ENCODE assay signal across 19 mouse cellular contexts in the genomic region with DNA sequence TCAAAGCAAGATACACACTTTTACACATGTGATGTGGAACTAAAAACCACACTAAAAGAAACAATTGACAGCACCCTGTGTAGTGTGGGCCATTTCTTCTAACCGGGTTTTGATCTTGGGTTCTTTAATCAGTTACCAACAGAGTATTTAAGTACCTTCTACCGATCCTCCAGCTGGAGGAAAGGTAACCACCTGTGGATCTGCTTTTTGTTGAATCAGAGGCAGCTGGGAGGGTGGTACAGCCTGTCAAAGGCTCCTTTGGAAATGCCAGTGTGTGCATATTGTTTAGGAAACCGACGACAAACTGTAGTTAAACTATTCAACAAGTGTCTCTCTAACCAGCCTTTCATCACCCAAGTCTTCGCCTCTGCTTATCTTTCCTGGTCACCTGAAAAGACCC. TPM values are rescaled to one million over a fixed set of nuclear protein-coding genes. Genes with fewer than 3 reads are reported as not detected.
DNase-seq lines count a peak whose midpoint lies in the region; ATAC-seq and TF ChIP-seq lines count a peak whose summit lies in the region.
"Had no signal": no experiment of that assay in that cellular context is flagged by ENCODE, and none has a peak within 500 bp of the region (broad histone marks: within the 10 kb centered on the region; RNA-seq: fewer than 3 reads in every experiment).

No protein-coding gene starts in this region.

- H3K9ac ChIP-seq in forebrain, embryonic 12.5 days = no peak overlapping the region
- no peak overlapping the region for H3K9ac ChIP-seq in forebrain, embryonic 16.5 days (replicated peaks; ENCODE audit: low read depth, low read length)
- no peak overlapping the region for H3K9ac ChIP-seq in liver, embryonic 13.5 days
- no peak overlapping the region for H3K9ac ChIP-seq in liver, embryonic 11.5 days (ENCODE audit: low read depth, low read length)
- H3K9ac ChIP-seq in midbrain, embryonic 11.5 days (ENCODE audit: low read length) = no peak overlapping the region
- H3K9ac ChIP-seq in midbrain, postnatal 0 days (replicated peaks; ENCODE audit: low read length, poor library complexity, severe bottlenecking) = no peak overlapping the region
- H3K9ac ChIP-seq in limb, embryonic 13.5 days = no peak overlapping the region
- H3K9ac ChIP-seq: liver, embryonic 14.5 days; neural tube, embryonic 13.5 days had no signal

- DNase-seq in liver, embryonic 13.5 days = no peak
- no peak for DNase-seq in liver, embryonic 11.5 days (ENCODE audit: low spot score)
- peak; percentile 81 for DNase-seq in midbrain, embryonic 11.5 days (ENCODE audit: low spot score, missing footprints)
- DNase-seq in midbrain, postnatal 0 days (ENCODE audit: low spot score) = no peak
- no peak for DNase-seq in ovary, postnatal 14 days (ENCODE audit: low spot score)
- DNase-seq: adrenal gland, postnatal 14 days; cerebellum, adult 18-20 months; gastrocnemius, postnatal 36 days; heart, postnatal 14 days; kidney, postnatal 36 days; right cerebral cortex, postnatal 14 days; thymus, postnatal 4 days had no signal

- 10% methylated on average over 5 of the region's 5 CpGs for WGBS in forebrain, embryonic 12.5 days
- 7% methylated on average over 5 of the region's 5 CpGs for WGBS in forebrain, embryonic 16.5 days
- 44% methylated on average over 5 of the region's 5 CpGs for WGBS in liver, embryonic 13.5 days (ENCODE audit: insufficient replicate concordance)
- WGBS in liver, embryonic 11.5 days = 39% methylated on average over 5 of the region's 5 CpGs
- 14% methylated on average over 5 of the region's 5 CpGs for WGBS in midbrain, embryonic 11.5 days
- 15% methylated on average over 5 of the region's 5 CpGs for WGBS in midbrain, postnatal 0 days
- WGBS in limb, embryonic 13.5 days = 20% methylated on average over 5 of the region's 5 CpGs

- 0 out of 2 replicates have a peak overlapping the region, but pooled peaks have one; percentile 91 for H3K4me2 ChIP-seq in forebrain, embryonic 12.5 days
- no peak overlapping the region for H3K4me2 ChIP-seq in forebrain, embryonic 16.5 days (ENCODE audit: low read length)
- H3K4me2 ChIP-seq in liver, embryonic 13.5 days = 0 out of 2 replicates have a peak overlapping the region, but pooled peaks have one; percentile 10
- no peak overlapping the region for H3K4me2 ChIP-seq in liver, embryonic 11.5 days
- H3K4me2 ChIP-seq in midbrain, embryonic 11.5 days = no peak overlapping the region
- no peak overlapping the region for H3K4me2 ChIP-seq in midbrain, postnatal 0 days (ENCODE audit: low read depth, low read length, poor library complexity, severe bottlenecking)
- H3K4me2 ChIP-seq in limb, embryonic 13.5 days (replicated peaks) = peak overlapping the region; percentile 80; the same call in 1 of the 2 replicates

- TF ChIP-seq CTCF in midbrain, postnatal 0 days (IDR thresholded peaks at IDR 0.05) = no peak

- H3K4me1 ChIP-seq in forebrain, embryonic 12.5 days = peaks cover 37% of the 10 kb centered on the region
- H3K4me1 ChIP-seq in forebrain, embryonic 16.5 days (replicated peaks; ENCODE audit: control insufficient read depth, insufficient read depth, low read length) = peaks cover 23% of the 10 kb centered on the region
- peaks cover 10% of the 10 kb centered on the region for H3K4me1 ChIP-seq in liver, embryonic 13.5 days (replicated peaks)
- H3K4me1 ChIP-seq in liver, embryonic 11.5 days (replicated peaks; ENCODE audit: control insufficient read depth, insufficient read depth, low read length) = peaks cover 5% of the 10 kb centered on the region
- H3K4me1 ChIP-seq in midbrain, embryonic 11.5 days (ENCODE audit: control insufficient read depth, insufficient read depth, low read length) = peaks cover 22% of the 10 kb centered on the region
- 0 out of 2 replicates have a peak, but pooled peaks cover 2% of the 10 kb centered on the region for H3K4me1 ChIP-seq in midbrain, postnatal 0 days (ENCODE audit: insufficient read depth, low read length)
- peaks cover 28% of the 10 kb centered on the region for H3K4me1 ChIP-seq in limb, embryonic 13.5 days

- H3K36me3 ChIP-seq in forebrain, embryonic 12.5 days (replicated peaks) = no peaks in the 10 kb centered on the region
- H3K36me3 ChIP-seq in forebrain, embryonic 16.5 days (ENCODE audit: control insufficient read depth, insufficient read depth) = no peaks in the 10 kb centered on the region
- no peaks in the 10 kb centered on the region for H3K36me3 ChIP-seq in liver, embryonic 13.5 days
- H3K36me3 ChIP-seq in liver, embryonic 11.5 days (ENCODE audit: control insufficient read depth, insufficient read depth, low read length) = no peaks in the 10 kb centered on the region
- H3K36me3 ChIP-seq in midbrain, embryonic 11.5 days (ENCODE audit: control insufficient read depth, insufficient read depth, low read length) = no peaks in the 10 kb centered on the region
- no peaks in the 10 kb centered on the region for H3K36me3 ChIP-seq in midbrain, postnatal 0 days (ENCODE audit: insufficient read depth, low read length)
- peaks cover 6% of the 10 kb centered on the region; the same call in 1 of the 2 replicates for H3K36me3 ChIP-seq in limb, embryonic 13.5 days
- H3K36me3 ChIP-seq: neural tube, embryonic 13.5 days had no signal

- H3K9me3 ChIP-seq in forebrain, embryonic 12.5 days = no peaks in the 10 kb centered on the region
- no peaks in the 10 kb centered on the region for H3K9me3 ChIP-seq in forebrain, embryonic 16.5 days (ENCODE audit: control insufficient read depth, low read length)
- H3K9me3 ChIP-seq in liver, embryonic 13.5 days (replicated peaks) = no peaks in the 10 kb centered on the region
- no peaks in the 10 kb centered on the region for H3K9me3 ChIP-seq in liver, embryonic 11.5 days (ENCODE audit: control insufficient read depth, low read length)
- no peaks in the 10 kb centered on the region; the same call in 1 of the 2 replicates for H3K9me3 ChIP-seq in midbrain, embryonic 11.5 days (ENCODE audit: control insufficient read depth, low read length)
- no peaks in the 10 kb centered on the region for H3K9me3 ChIP-seq in midbrain, postnatal 0 days (ENCODE audit: low read length)
- peaks cover 10% of the 10 kb centered on the region for H3K9me3 ChIP-seq in limb, embryonic 13.5 days
- H3K9me3 ChIP-seq: neural tube, embryonic 13.5 days had no signal

- no peak for ATAC-seq in forebrain, embryonic 12.5 days (ENCODE audit: low FRiP score)
- ATAC-seq in forebrain, embryonic 16.5 days = no peak
- ATAC-seq in liver, embryonic 13.5 days (ENCODE audit: low read depth) = no peak
- no peak for ATAC-seq in liver, embryonic 11.5 days (replicated peaks; ENCODE audit: low FRiP score)
- ATAC-seq in midbrain, embryonic 11.5 days (ENCODE audit: low FRiP score) = no peak
- no peak for ATAC-seq in midbrain, postnatal 0 days (ENCODE audit: low FRiP score)
- ATAC-seq in limb, embryonic 13.5 days (ENCODE audit: low FRiP score, low read depth) = no peak
- ATAC-seq: intestine, postnatal 0 days had no signal

- no peak overlapping the region for H3K4me3 ChIP-seq in forebrain, embryonic 12.5 days (replicated peaks)
- H3K4me3 ChIP-seq in forebrain, embryonic 16.5 days (replicated peaks; ENCODE audit: low read length) = no peak overlapping the region
- no peak overlapping the region for H3K4me3 ChIP-seq in liver, embryonic 13.5 days (replicated peaks)
- no peak overlapping the region for H3K4me3 ChIP-seq in liver, embryonic 11.5 days (ENCODE audit: low read depth, low read length)
- no peak overlapping the region for H3K4me3 ChIP-seq in midbrain, embryonic 11.5 days (ENCODE audit: low read depth, low read length)
- H3K4me3 ChIP-seq in midbrain, postnatal 0 days (ENCODE audit: low read depth, low read length) = no peak overlapping the region
- no peak overlapping the region for H3K4me3 ChIP-seq in limb, embryonic 13.5 days

- no peak overlapping the region for H3K27ac ChIP-seq in forebrain, embryonic 12.5 days
- H3K27ac ChIP-seq in forebrain, embryonic 16.5 days (ENCODE audit: low read length) = no peak overlapping the region
- no peak overlapping the region for H3K27ac ChIP-seq in liver, embryonic 13.5 days
- no peak overlapping the region for H3K27ac ChIP-seq in liver, embryonic 11.5 days (ENCODE audit: low read depth, low read length)
- H3K27ac ChIP-seq in midbrain, embryonic 11.5 days (ENCODE audit: low read depth, low read length) = no peak overlapping the region
- no peak overlapping the region for H3K27ac ChIP-seq in midbrain, postnatal 0 days (ENCODE audit: low read depth, low read length)
- H3K27ac ChIP-seq in limb, embryonic 13.5 days = no peak overlapping the region
- H3K27ac ChIP-seq: hindbrain, embryonic 14.5 days; liver, embryonic 14.5 days had no signal

- H3K27me3 ChIP-seq in forebrain, embryonic 12.5 days = no peaks in the 10 kb centered on the region
- no peaks in the 10 kb centered on the region for H3K27me3 ChIP-seq in forebrain, embryonic 16.5 days (replicated peaks; ENCODE audit: control insufficient read depth, insufficient read depth, low read length)
- H3K27me3 ChIP-seq in liver, embryonic 13.5 days = peaks cover 29% of the 10 kb centered on the region
- H3K27me3 ChIP-seq in liver, embryonic 11.5 days (replicated peaks; ENCODE audit: control insufficient read depth, insufficient read depth, low read length) = no peaks in the 10 kb centered on the region; the same call in 1 of the 2 replicates
- no peaks in the 10 kb centered on the region for H3K27me3 ChIP-seq in midbrain, embryonic 11.5 days (ENCODE audit: control insufficient read depth, insufficient read depth, low read length)
- no peaks in the 10 kb centered on the region; the same call in 1 of the 2 replicates for H3K27me3 ChIP-seq in midbrain, postnatal 0 days (ENCODE audit: insufficient read depth, low read length)
- H3K27me3 ChIP-seq in limb, embryonic 13.5 days = no peaks in the 10 kb centered on the region
- H3K27me3 ChIP-seq: neural tube, embryonic 13.5 days had no signal

RNA-seq across cellular contexts. Expression of gene Rai14, which starts 1.5 kb away (rescaled TPM):
- polyA plus RNA-seq in forebrain, embryonic 12.5 days (2016; fragmentation: Nextera tagmentation; extraction: Ambion mirVana) = 55.1 and 59.8 TPM in 2 replicates
- polyA plus RNA-seq in forebrain, embryonic 16.5 days (2015; fragmentation: Nextera tagmentation; extraction: Ambion mirVana) = 33.3 and 40.0 TPM in 2 replicates
- polyA plus RNA-seq in liver, embryonic 13.5 days (2015; fragmentation: Nextera tagmentation; extraction: Ambion mirVana) = 4.3 and 5.2 TPM in 2 replicates
- 19.6 and 20.2 TPM in 2 replicates for polyA plus RNA-seq in liver, embryonic 11.5 days (2014; fragmentation: Nextera tagmentation; extraction: Ambion mirVana)
- 74.7 and 80.6 TPM in 2 replicates for polyA plus RNA-seq in midbrain, embryonic 11.5 days (2014; fragmentation: Nextera tagmentation; extraction: Ambion mirVana)
- total RNA-seq in midbrain, postnatal 0 days (2014; rRNA removed) = 9.0 TPM in 2 replicates
- 2.7 and 4.3 TPM in 2 replicates for polyA plus RNA-seq in midbrain, postnatal 0 days (2015; fragmentation: Nextera tagmentation; extraction: Ambion mirVana)
- polyA plus RNA-seq in limb, embryonic 13.5 days (2015; fragmentation: Nextera tagmentation; extraction: Ambion mirVana) = 61.5 and 63.7 TPM in 2 replicates

Comparison
In these comparisons a context has a peak if more than half of its experiments do, and no peak if none do; other contexts are left out.
1. H3K4me2 ChIP-seq: peak in forebrain, embryonic 12.5 days (single experiment), liver, embryonic 13.5 days (single experiment) and limb, embryonic 13.5 days (single experiment); none in forebrain, embryonic 16.5 days (single experiment), liver, embryonic 11.5 days (single experiment), midbrain, embryonic 11.5 days (single experiment) and midbrain, postnatal 0 days (single experiment).